Comparison of ENCODE assay signal across 8 mouse cellular contexts in the genomic region with DNA sequence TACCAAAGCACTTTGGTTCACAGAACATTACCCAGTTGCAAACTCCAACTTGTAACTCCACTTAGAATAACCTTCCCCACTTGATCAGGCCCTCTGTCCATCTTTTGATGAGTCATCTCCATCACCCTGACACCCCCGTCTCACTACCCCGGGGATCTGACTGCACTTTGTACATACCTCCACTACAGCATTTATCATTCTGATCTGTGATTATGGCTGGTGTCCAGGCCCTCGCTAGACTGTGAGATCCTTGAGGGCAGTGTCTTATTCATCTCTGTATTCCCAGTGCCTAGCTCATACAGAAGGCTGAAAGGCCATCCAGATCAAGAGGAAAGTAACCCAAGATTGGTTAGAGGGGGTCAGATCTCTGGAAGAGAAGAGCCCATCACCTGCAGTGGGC. TPM values are rescaled to one million over a fixed set of nuclear protein-coding genes. Genes with fewer than 3 reads are reported as not detected.
DNase-seq lines count a peak whose midpoint lies in the region; ATAC-seq and TF ChIP-seq lines count a peak whose summit lies in the region.

No protein-coding gene starts in this region.

- H3K4me3 ChIP-seq in heart, embryonic 11.5 days (ENCODE audit: low read depth, low read length) = peak overlapping the region; percentile 65
- H3K4me3 ChIP-seq in ES-Bruce4 (ENCODE audit: low read depth, low read length) (peak overlapping the region; percentile 94), macrophage (ENCODE audit: inconsistent target) (peak overlapping the region; percentile 54; the same call in 1 of the 2 replicates)
- H3K4me3 ChIP-seq in hindbrain, embryonic 12.5 days = peak overlapping the region; percentile 72

- no peaks in the 10 kb centered on the region for H3K36me3 ChIP-seq in heart, embryonic 11.5 days (ENCODE audit: control insufficient read depth, insufficient read depth, low read length)
- H3K36me3 ChIP-seq in ES-Bruce4 (ENCODE audit: control insufficient read depth, insufficient read depth, low read length, poor library complexity, severe bottlenecking) (peaks cover 2% of the 10 kb centered on the region; the same call in 1 of the 2 replicates), macrophage (ENCODE audit: inconsistent target) (no peaks in the 10 kb centered on the region)
- H3K36me3 ChIP-seq in hindbrain, embryonic 12.5 days = 0 out of 2 replicates have a peak, but pooled peaks cover 5% of the 10 kb centered on the region

- TF ChIP-seq CTCF in ES-Bruce4 (IDR thresholded peaks at IDR 0.05; ENCODE audit: low read depth, low read length) = no peak

- 39% methylated on average over 3 of the region's 3 CpGs for WGBS in heart, embryonic 11.5 days (ENCODE audit: insufficient replicate concordance)
- WGBS in hindbrain, embryonic 12.5 days = 67% methylated on average over 3 of the region's 3 CpGs
- WGBS in macrophage (ENCODE audit: missing documents) = 44% methylated on average over 2 of the region's 3 CpGs

- peaks cover 4% of the 10 kb centered on the region; the same call in 1 of the 2 replicates for H3K4me1 ChIP-seq in heart, embryonic 11.5 days (ENCODE audit: control insufficient read depth, insufficient read depth, low read length)
- H3K4me1 ChIP-seq in ES-Bruce4 (ENCODE audit: control insufficient read depth, insufficient read depth, low read length) = peaks cover 2% of the 10 kb centered on the region
- peaks cover 13% of the 10 kb centered on the region for H3K4me1 ChIP-seq in hindbrain, embryonic 12.5 days

- peak overlapping the region; percentile 84 for H3K9ac ChIP-seq in heart, embryonic 11.5 days (ENCODE audit: low read depth, low read length)
- H3K9ac ChIP-seq in ES-Bruce4 (ENCODE audit: low read depth, poor library complexity, severe bottlenecking) = peak overlapping the region; percentile 94
- H3K9ac ChIP-seq in hindbrain, embryonic 12.5 days = peak overlapping the region; percentile 84

- no peaks in the 10 kb centered on the region for H3K9me3 ChIP-seq in heart, embryonic 11.5 days (replicated peaks; ENCODE audit: control insufficient read depth, low read length)
- H3K9me3 ChIP-seq in ES-Bruce4 (replicated peaks; ENCODE audit: control insufficient read depth, insufficient read depth, low read length, poor library complexity, severe bottlenecking) = no peaks in the 10 kb centered on the region
- H3K9me3 ChIP-seq in hindbrain, embryonic 12.5 days (replicated peaks) = no peaks in the 10 kb centered on the region

- no peaks in the 10 kb centered on the region for H3K79me2 ChIP-seq in macrophage (ENCODE audit: inconsistent target)

- peak overlapping the region; percentile 90 for H3K4me2 ChIP-seq in heart, embryonic 11.5 days
- H3K4me2 ChIP-seq in hindbrain, embryonic 12.5 days (replicated peaks) = peak overlapping the region; percentile 89

- DNase-seq in heart, adult 11 months = no peak
- DNase-seq in T-cell, adult 2 months (ENCODE audit: low spot score) = no peak
- DNase-seq in retina, postnatal 1 day = no peak

- no peak for ATAC-seq in heart, embryonic 11.5 days (replicated peaks; ENCODE audit: insufficient number of reproducible peaks, low FRiP score, low TSS enrichment)
- ATAC-seq in hindbrain, embryonic 12.5 days (ENCODE audit: low FRiP score) = no peak
- no peak for ATAC-seq in inflammation-experienced regulatory T-cells, adult 6 months

- no peaks in the 10 kb centered on the region for H3K27me3 ChIP-seq in heart, embryonic 11.5 days (ENCODE audit: control insufficient read depth, insufficient read depth, low read length)
- H3K27me3 ChIP-seq in ES-Bruce4 (ENCODE audit: control insufficient read depth, insufficient read depth, low read length, poor library complexity, severe bottlenecking) = no peaks in the 10 kb centered on the region
- H3K27me3 ChIP-seq in hindbrain, embryonic 12.5 days = 0 out of 2 replicates have a peak, but pooled peaks cover 3% of the 10 kb centered on the region

- no peak for TF ChIP-seq EP300 in ES-Bruce4 (IDR thresholded peaks at IDR 0.05; ENCODE audit: insufficient read depth, low read depth, low read length)

- no peak overlapping the region for H3K27ac ChIP-seq in heart, embryonic 11.5 days (ENCODE audit: low read depth, low read length)
- H3K27ac ChIP-seq in ES-Bruce4 (ENCODE audit: insufficient read depth, low read length) (no peak overlapping the region), macrophage (no peak overlapping the region)
- H3K27ac ChIP-seq in hindbrain, embryonic 12.5 days = no peak overlapping the region; the same call in 1 of the 2 replicates

- no peak for TF ChIP-seq POLR2A in ES-Bruce4 (IDR thresholded peaks at IDR 0.05; ENCODE audit: insufficient read depth, low read length)

RNA-seq across cellular contexts. Expression of a gene that starts 1.0 kb away (rescaled TPM):
- polyA plus RNA-seq in heart, embryonic 11.5 days (2014; fragmentation: Nextera tagmentation; extraction: Ambion mirVana) = 26.6 and 27.1 TPM in 2 replicates
- polyA plus RNA-seq in ES-Bruce4 (2011; ENCODE audit: insufficient read depth, insufficient read length, low read depth, missing spikeins) = 13.3 and 15.5 TPM in 2 replicates
- polyA plus RNA-seq in hindbrain, embryonic 12.5 days (2016; fragmentation: Nextera tagmentation; extraction: Ambion mirVana) = 24.3 and 24.5 TPM in 2 replicates
- total RNA-seq in macrophage (2018; cell fraction: chromatin; rRNA removed) = 1 to 10 TPM in 25 of 26 experiments, under 1 TPM in 1; 0.71 to 9.9 (median 4.2) TPM
- total RNA-seq in macrophage (2018; cell fraction: cytosol; rRNA removed) = 10 to 100 TPM in 9 of 26 experiments, 1 to 10 TPM in 17; 3.7 to 12.7 (median 8.8) TPM
- total RNA-seq in macrophage (2018; cell fraction: nucleus; rRNA removed) = 10 to 100 TPM in 6 of 26 experiments, 1 to 10 TPM in 20; 1.3 to 12.8 (median 4.3) TPM
- polyA plus RNA-seq in macrophage (2018) = 8.4 to 12.4 TPM (median 9.1 TPM) in 3 replicates
- polyA plus RNA-seq in inflammation-experienced regulatory T-cells, adult 6 months (2017; shearing (Covaris generic)) = 10 to 100 TPM; 58.2 to 69.1 (median 59.0) TPM

RNA-seq across cellular contexts. Expression of a gene that starts 1.4 kb away (rescaled TPM):
- not detected in 2 replicates for polyA plus RNA-seq in heart, embryonic 11.5 days (2014; fragmentation: Nextera tagmentation; extraction: Ambion mirVana)
- polyA plus RNA-seq in ES-Bruce4 (2011; ENCODE audit: insufficient read depth, insufficient read length, low read depth, missing spikeins) = 0.96 TPM in 1 of 2 replicates, not detected in the other
- 0.23 and 0.55 TPM in 2 replicates for polyA plus RNA-seq in hindbrain, embryonic 12.5 days (2016; fragmentation: Nextera tagmentation; extraction: Ambion mirVana)
- not detected for total RNA-seq in macrophage (2018; cell fraction: chromatin; rRNA removed)
- under 1 TPM in 1 of 26 experiments, not detected in 25; 0.15 TPM for total RNA-seq in macrophage (2018; cell fraction: cytosol; rRNA removed)
- total RNA-seq in macrophage (2018; cell fraction: nucleus; rRNA removed) = not detected
- not detected in 3 replicates for polyA plus RNA-seq in macrophage (2018)
- not detected for polyA plus RNA-seq in inflammation-experienced regulatory T-cells, adult 6 months (2017; shearing (Covaris generic))

RNA-seq across cellular contexts. Expression of a gene that starts 5.9 kb away (rescaled TPM):
- polyA plus RNA-seq in heart, embryonic 11.5 days (2014; fragmentation: Nextera tagmentation; extraction: Ambion mirVana) = 3.9 and 4.0 TPM in 2 replicates
- polyA plus RNA-seq in ES-Bruce4 (2011; ENCODE audit: insufficient read depth, insufficient read length, low read depth, missing spikeins) (6.0 and 6.9 TPM in 2 replicates), macrophage (2018) (not detected in 3 replicates)
- 15.7 and 16.2 TPM in 2 replicates for polyA plus RNA-seq in hindbrain, embryonic 12.5 days (2016; fragmentation: Nextera tagmentation; extraction: Ambion mirVana)
- 1 to 10 TPM in 1 of 26 experiments, not detected in 25; 1.2 TPM for total RNA-seq in macrophage (2018; cell fraction: chromatin; rRNA removed)
- not detected for total RNA-seq in macrophage (2018; cell fraction: cytosol; rRNA removed)
- total RNA-seq in macrophage (2018; cell fraction: nucleus; rRNA removed) = under 1 TPM in 1 of 26 experiments, not detected in 25; 0.20 TPM
- polyA plus RNA-seq in inflammation-experienced regulatory T-cells, adult 6 months (2017; shearing (Covaris generic)) = 1 to 10 TPM in 2 of 3 experiments, under 1 TPM in 1; 0.53 to 3.8 (median 3.5) TPM
